Mouse (Mus musculus) skeletal muscle tissue, adult 2 months (tissue): Measurements from ENCODE around the gene Ctag2.

ENCODE experiments used
- DNase-seq: peaks from one replicate; pipeline ENCODE4 v3.0.0-alpha.2; 2012; ENCODE audit warnings: low read depth, low spot score

Ctag2 gene

GRCm38 (mm10) chrX:65047344-65047743, at the start of gene Ctag2:
Gene Ctag2, plus strand, starts transcription at chrX:65047644.
- DNase-seq = no peak
